Mouse (Mus musculus): ENCODE data around the gene Olfr91. TPM values are rescaled to one million over a fixed set of nuclear protein-coding genes. Genes with fewer than 3 reads are reported as not detected.

The Olfr91 gene
- polyA plus RNA-seq, 1 experiment from 2014 or later, result 0.13 TPM

GRCm38 (mm10) chr17:37045611-37046311, 52.3 kb downstream of the Olfr91 start, which contains the start of gene Gabbr1:
Gabbr1 (plus strand) TSS chr17:37045966.
- ATAC-seq (replicated peaks; ENCODE audit: low FRiP score) (peak; percentile 82), DNase-seq (ENCODE audit: low spot score) (peak; percentile 92)
- Histone ChIP-seq H3K9ac (ENCODE audit: low read length) (peak within 1 kb of the TSS; percentile 94), H3K4me1 (replicated peaks; ENCODE audit: control insufficient read depth, insufficient read depth, low read length) (peaks cover 15% of the 10 kb centered on the region), H3K27ac (ENCODE audit: low read depth, low read length) (peak within 1 kb of the TSS; percentile 77), H3K9me3 (ENCODE audit: control insufficient read depth, low read length) (no peaks in the 10 kb centered on the region), H3K4me2 (ENCODE audit: low read depth, low read length, severe bottlenecking) (peak within 1 kb of the TSS; percentile 92), H3K36me3 (ENCODE audit: control insufficient read depth, insufficient read depth, low read length) (no peaks in the 10 kb centered on the region), H3K4me3 (ENCODE audit: low read depth, low read length) (peak within 1 kb of the TSS; percentile 78), H3K27me3 (ENCODE audit: control insufficient read depth, insufficient read depth, low read length) (peaks cover 10% of the 10 kb centered on the region)
- WGBS, result under 1% methylated on average over 38 of the region's 55 CpGs

- peaks cover 10% of the 10 kb centered on the region for H3K27me3 ChIP-seq (ENCODE audit: control insufficient read depth, insufficient read depth, low read length)
- no peak overlapping the region for H3K27ac ChIP-seq (ENCODE audit: low read depth, low read length)
- H3K36me3 ChIP-seq (ENCODE audit: control insufficient read depth, insufficient read depth, low read length), result no peaks in the 10 kb centered on the region
- peak overlapping the region; percentile 78 for H3K4me3 ChIP-seq (ENCODE audit: low read depth, low read length)
- ATAC-seq (replicated peaks; ENCODE audit: low FRiP score) (no peak), DNase-seq (ENCODE audit: low spot score) (no peak)
- H3K9me3 ChIP-seq (ENCODE audit: control insufficient read depth, low read length), result no peaks in the 10 kb centered on the region
- peak overlapping the region; percentile 92; the same call in 1 of the 2 replicates for H3K4me2 ChIP-seq (ENCODE audit: low read depth, low read length, severe bottlenecking)
- H3K4me1 ChIP-seq (replicated peaks; ENCODE audit: control insufficient read depth, insufficient read depth, low read length), result peaks cover 13% of the 10 kb centered on the region
- 87% methylated on average over 7 of the region's 7 CpGs for WGBS
- peak overlapping the region; percentile 94 for H3K9ac ChIP-seq (ENCODE audit: low read length)
Measured at GRCm38 (mm10) chr17:37044651-37045244, 53.3 kb downstream of the Olfr91 start.

Other genes starting within 250 kb of the Olfr91 start
- gene Trim15, start 231.1 kb downstream of the Olfr91 start, polyA plus RNA-seq (2014; fragmentation: Nextera tagmentation; extraction: Ambion mirVana), result 0.20 and 0.35 TPM in 2 replicates
- 7.4 and 8.4 TPM in 2 replicates for gene Trim10, start 228.7 kb downstream of the Olfr91 start, polyA plus RNA-seq (2014; fragmentation: Nextera tagmentation; extraction: Ambion mirVana)
- not detected in 2 replicates for gene Trim40, start 208.2 kb downstream of the Olfr91 start, polyA plus RNA-seq (2014; fragmentation: Nextera tagmentation; extraction: Ambion mirVana)
- not detected in 2 replicates for gene Trim31, start 200.2 kb downstream of the Olfr91 start, polyA plus RNA-seq (2014; fragmentation: Nextera tagmentation; extraction: Ambion mirVana)
- 0.33 and 0.44 TPM in 2 replicates for gene Rnf39, start 155.4 kb downstream of the Olfr91 start, polyA plus RNA-seq (2014; fragmentation: Nextera tagmentation; extraction: Ambion mirVana)
- 142 and 149 TPM in 2 replicates for gene Ppp1r11, start 146.5 kb downstream of the Olfr91 start, polyA plus RNA-seq (2014; fragmentation: Nextera tagmentation; extraction: Ambion mirVana)
- 83.2 and 86.6 TPM in 2 replicates for gene Znrd1, start 139.7 kb downstream of the Olfr91 start, polyA plus RNA-seq (2014; fragmentation: Nextera tagmentation; extraction: Ambion mirVana)
- 10.2 and 10.5 TPM in 2 replicates for gene Znrd1as, start 139.7 kb downstream of the Olfr91 start, polyA plus RNA-seq (2014; fragmentation: Nextera tagmentation; extraction: Ambion mirVana)
- gene 2410137M14Rik, start 117.0 kb downstream of the Olfr91 start, polyA plus RNA-seq (2014; fragmentation: Nextera tagmentation; extraction: Ambion mirVana), result not detected in 2 replicates
- 0.73 and 1.1 TPM in 2 replicates for gene H2-M5, start 108.7 kb downstream of the Olfr91 start, polyA plus RNA-seq (2014; fragmentation: Nextera tagmentation; extraction: Ambion mirVana)
- 130 and 142 TPM in 2 replicates for gene Zfp57, start 97.1 kb downstream of the Olfr91 start, polyA plus RNA-seq (2014; fragmentation: Nextera tagmentation; extraction: Ambion mirVana)
- gene Mog, start 74.9 kb downstream of the Olfr91 start, polyA plus RNA-seq (2014; fragmentation: Nextera tagmentation; extraction: Ambion mirVana), result 0.39 TPM in 1 of 2 replicates, not detected in the other
- 19.7 and 21.8 TPM in 2 replicates for gene Gabbr1, start 52.3 kb downstream of the Olfr91 start, polyA plus RNA-seq (2014; fragmentation: Nextera tagmentation; extraction: Ambion mirVana)
- gene Olfr90, start 9.8 kb downstream of the Olfr91 start, polyA plus RNA-seq (2014; fragmentation: Nextera tagmentation; extraction: Ambion mirVana), result not detected in 2 replicates
- gene Olfr92, start 21.8 kb upstream of the Olfr91 start, polyA plus RNA-seq (2014; fragmentation: Nextera tagmentation; extraction: Ambion mirVana), result not detected in 2 replicates
- not detected in 2 replicates for gene Olfr93, start 63.2 kb upstream of the Olfr91 start, polyA plus RNA-seq (2014; fragmentation: Nextera tagmentation; extraction: Ambion mirVana)
- gene Ubd, start 95.6 kb upstream of the Olfr91 start, polyA plus RNA-seq (2014; fragmentation: Nextera tagmentation; extraction: Ambion mirVana), result not detected in 2 replicates
- not detected in 2 replicates for gene Olfr94, start 102.7 kb upstream of the Olfr91 start, polyA plus RNA-seq (2014; fragmentation: Nextera tagmentation; extraction: Ambion mirVana)
- not detected in 2 replicates for gene Olfr95, start 114.8 kb upstream of the Olfr91 start, polyA plus RNA-seq (2014; fragmentation: Nextera tagmentation; extraction: Ambion mirVana)
- not detected in 2 replicates for gene Olfr96, start 121.9 kb upstream of the Olfr91 start, polyA plus RNA-seq (2014; fragmentation: Nextera tagmentation; extraction: Ambion mirVana)
- not detected in 2 replicates for gene Olfr97, start 139.1 kb upstream of the Olfr91 start, polyA plus RNA-seq (2014; fragmentation: Nextera tagmentation; extraction: Ambion mirVana)
- not detected in 2 replicates for gene Olfr98, start 165.5 kb upstream of the Olfr91 start, polyA plus RNA-seq (2014; fragmentation: Nextera tagmentation; extraction: Ambion mirVana)
- gene H2-M3, start 171.9 kb upstream of the Olfr91 start, polyA plus RNA-seq (2014; fragmentation: Nextera tagmentation; extraction: Ambion mirVana), result 1.7 and 2.5 TPM in 2 replicates
- gene Olfr99, start 185.2 kb upstream of the Olfr91 start, polyA plus RNA-seq (2014; fragmentation: Nextera tagmentation; extraction: Ambion mirVana), result not detected in 2 replicates
- gene Olfr101, start 206.0 kb upstream of the Olfr91 start, polyA plus RNA-seq (2014; fragmentation: Nextera tagmentation; extraction: Ambion mirVana), result not detected in 2 replicates
- gene Olfr102, start 218.8 kb upstream of the Olfr91 start, polyA plus RNA-seq (2014; fragmentation: Nextera tagmentation; extraction: Ambion mirVana), result not detected in 2 replicates
- not detected in 2 replicates for gene Olfr103, start 241.4 kb upstream of the Olfr91 start, polyA plus RNA-seq (2014; fragmentation: Nextera tagmentation; extraction: Ambion mirVana)